Comparison of ENCODE assay signal across 8 mouse cellular contexts in genomic region chr13:10653376-10654085, GRCm38 (mm10).
DNase-seq lines count a peak whose midpoint lies in the region; ATAC-seq and TF ChIP-seq lines count a peak whose summit lies in the region.

No protein-coding gene starts in this region.

- no peak for TF ChIP-seq POLR2A in lung, adult 2 months (IDR thresholded peaks at IDR 0.05; ENCODE audit: borderline replicate concordance, extremely low read depth, low read depth, low read length)

- no peak overlapping the region for H3K4me2 ChIP-seq in hindbrain, postnatal 0 days (ENCODE audit: low read depth, low read length)
- H3K4me2 ChIP-seq in midbrain, embryonic 15.5 days = no peak overlapping the region

- H3K4me1 ChIP-seq in lung, adult 2 months (ENCODE audit: control insufficient read depth, insufficient read depth, low read length) = no peaks in the 10 kb centered on the region
- no peaks in the 10 kb centered on the region for H3K4me1 ChIP-seq in hindbrain, postnatal 0 days (ENCODE audit: insufficient read depth, low read length)
- no peaks in the 10 kb centered on the region for H3K4me1 ChIP-seq in midbrain, embryonic 15.5 days

- H3K27me3 ChIP-seq in hindbrain, postnatal 0 days (ENCODE audit: insufficient read depth, low read length) = no peaks in the 10 kb centered on the region
- no peaks in the 10 kb centered on the region for H3K27me3 ChIP-seq in midbrain, embryonic 15.5 days (replicated peaks)

- peak overlapping the region; percentile 12; the same call in 1 of the 2 replicates for H3K27ac ChIP-seq in hindbrain, postnatal 0 days
- H3K27ac ChIP-seq in midbrain, embryonic 15.5 days = 0 out of 2 replicates have a peak overlapping the region, but pooled peaks have one; percentile 17

- H3K36me3 ChIP-seq in hindbrain, postnatal 0 days (ENCODE audit: insufficient read depth, low read length) = no peaks in the 10 kb centered on the region
- H3K36me3 ChIP-seq in midbrain, embryonic 15.5 days (replicated peaks) = no peaks in the 10 kb centered on the region

- no peak overlapping the region for H3K4me3 ChIP-seq in lung, adult 2 months (replicated peaks; ENCODE audit: extremely low read depth, low read depth, low read length)
- H3K4me3 ChIP-seq in hindbrain, postnatal 0 days (ENCODE audit: low read length) = no peak overlapping the region
- H3K4me3 ChIP-seq in midbrain, embryonic 15.5 days = no peak overlapping the region

- no peak for TF ChIP-seq CTCF in lung, adult 2 months (IDR thresholded peaks at IDR 0.05; ENCODE audit: insufficient read depth, low read length)
- TF ChIP-seq CTCF in hindbrain, postnatal 0 days (IDR thresholded peaks at IDR 0.05; ENCODE audit: low read depth) = no peak

- H3K9me3 ChIP-seq in hindbrain, postnatal 0 days (ENCODE audit: low read length) = peaks cover 1% of the 10 kb centered on the region; the same call in 1 of the 2 replicates
- H3K9me3 ChIP-seq in midbrain, embryonic 15.5 days = no peaks in the 10 kb centered on the region

- ATAC-seq in hindbrain, postnatal 0 days = peak; percentile 86
- peak; percentile 88 for ATAC-seq in midbrain, embryonic 15.5 days (replicated peaks)

- H3K9ac ChIP-seq in hindbrain, postnatal 0 days (replicated peaks; ENCODE audit: low read length) = no peak overlapping the region
- no peak overlapping the region for H3K9ac ChIP-seq in midbrain, embryonic 15.5 days

- peak; percentile 15 to 27 for DNase-seq in adrenal gland, adult (ENCODE audit: inconsistent age in 2 of 2, low spot score in 1 of 2)
- DNase-seq in adrenal gland, adult 8-10 months = no peak
- DNase-seq in lung, postnatal 14 days = peak; percentile 4
- no peak for DNase-seq in lung, adult 2 months
- DNase-seq in hindbrain, postnatal 0 days (ENCODE audit: low spot score) = peak; percentile 78
- DNase-seq in ovary, adult 18-20 months (ENCODE audit: low spot score) = no peak
- no peak for DNase-seq in thymus, postnatal 0 days (ENCODE audit: low spot score)

- WGBS in lung, adult 2 months = 52% methylated on average over 9 of the region's 9 CpGs
- 48% methylated on average over 9 of the region's 9 CpGs for WGBS in hindbrain, postnatal 0 days
- 43% methylated on average over 9 of the region's 9 CpGs for WGBS in midbrain, embryonic 15.5 days

Comparison
In these comparisons a context has a peak if more than half of its experiments do, and no peak if none do; other contexts are left out.
1. DNase-seq: peak in adrenal gland, adult (2 of 2), lung, postnatal 14 days (single experiment) and hindbrain, postnatal 0 days (single experiment); none in adrenal gland, adult 8-10 months (single experiment), lung, adult 2 months (single experiment), ovary, adult 18-20 months (single experiment) and thymus, postnatal 0 days (single experiment).